Mouse (Mus musculus) retina, embryonic 14.5 days (tissue): ENCODE measurements around the gene Vcl.

Experiments
- DNase-seq: peaks from one replicate; pipeline ENCODE4 v3.0.0-alpha.2; 2015; ENCODE audit warnings: low spot score

The Vcl gene

DNA sequence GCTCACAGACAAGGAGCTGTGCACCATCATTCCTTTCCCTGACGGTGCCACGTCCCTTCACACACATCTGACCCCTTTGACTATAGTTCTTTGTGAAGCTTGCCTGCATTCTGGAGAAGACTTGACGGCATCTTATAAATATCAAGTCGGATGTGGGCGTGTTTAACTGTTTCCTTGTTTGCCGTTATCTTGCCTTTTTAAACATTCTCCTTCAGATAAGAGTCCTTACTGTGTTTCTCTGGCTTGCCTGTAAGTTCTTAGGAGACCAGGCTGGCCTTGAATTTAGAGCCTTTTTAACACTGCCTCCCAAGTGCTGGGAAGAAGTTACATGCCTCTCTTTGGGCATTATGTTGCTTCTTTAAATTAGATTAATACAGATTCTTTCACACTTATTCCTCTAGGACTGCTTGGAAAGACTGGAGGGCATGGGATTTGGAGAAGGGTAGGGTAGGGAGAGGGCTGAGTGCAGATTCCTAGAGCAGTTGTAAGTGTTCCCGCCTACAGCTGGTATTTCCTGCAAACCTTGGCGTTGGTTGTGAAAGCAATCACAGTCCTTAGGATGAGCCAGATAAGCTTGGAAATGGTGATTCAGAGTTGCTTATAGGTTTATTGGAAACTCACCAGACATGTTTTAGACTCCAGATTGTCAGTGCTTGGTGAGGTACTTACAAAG is 136.4 kb downstream of the Vcl start:
- no peak for DNase-seq

- peak; percentile 6 for DNase-seq
Observed at GRCm38 (mm10) chr14:21069594-21069993, 140.4 kb downstream of the Vcl start.

DNA sequence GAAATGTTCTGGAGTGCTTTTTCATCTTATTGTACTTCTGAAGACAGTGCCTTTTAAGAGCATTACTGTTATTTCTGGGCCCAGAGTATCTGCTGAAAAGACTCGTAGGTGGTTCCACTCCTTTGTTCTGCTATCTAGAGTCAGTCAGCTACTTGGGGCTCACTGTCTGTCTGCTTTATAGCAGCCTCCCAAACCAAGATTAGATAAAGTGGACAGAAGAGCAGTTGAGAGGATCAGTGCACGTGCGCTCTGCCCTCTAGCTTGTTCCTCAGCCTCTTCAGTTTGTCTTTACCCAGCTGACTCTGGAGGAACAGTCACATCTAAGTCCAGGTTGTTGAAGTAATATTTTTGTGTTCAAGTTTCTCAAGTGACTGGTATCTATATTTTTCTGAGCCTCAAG is 144.8 kb downstream of the Vcl start:
- no peak for DNase-seq

GRCm38 (mm10) chr14:21074398-21075320 is 145.5 kb downstream of the Vcl start:
- no peak for DNase-seq

- peak; percentile 95 for DNase-seq
Observed at GRCm38 (mm10) chr14:21075751-21076500, 146.7 kb downstream of the Vcl start.

DNA sequence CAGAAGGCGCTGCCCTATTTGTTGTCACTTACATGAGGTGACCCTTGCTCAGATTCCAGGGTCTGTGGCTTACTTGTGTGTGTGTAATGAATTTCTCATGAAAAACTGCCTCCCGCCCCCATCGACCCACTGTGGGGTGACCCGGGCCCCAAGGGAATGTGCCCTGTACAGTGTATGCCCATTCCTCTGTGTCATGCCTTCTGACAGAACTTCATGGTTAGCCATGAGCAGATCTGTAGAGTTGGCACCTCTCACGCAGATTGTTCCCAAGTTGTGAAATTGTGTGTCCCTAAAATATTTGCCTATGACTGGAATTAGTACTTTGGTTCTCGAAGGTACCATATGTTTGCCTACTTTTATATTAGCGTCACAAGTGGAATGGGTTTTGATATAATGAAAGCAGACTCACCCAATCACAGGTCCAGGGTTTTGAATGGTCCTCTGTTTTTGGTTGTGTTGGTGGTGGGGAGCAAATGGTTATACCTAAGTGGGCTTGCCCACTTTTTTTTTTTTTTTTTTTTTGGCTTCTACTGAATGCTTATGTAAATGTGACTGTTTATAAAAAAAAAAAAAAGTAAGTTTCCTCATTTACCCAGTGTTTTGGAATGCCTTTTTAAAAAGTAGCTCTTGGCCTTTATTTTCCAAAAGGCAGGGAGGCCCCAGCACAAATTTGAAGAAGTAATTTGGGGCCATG is 147.4 kb downstream of the Vcl start:
- DNase-seq, result peak; percentile 26

- no peak for DNase-seq
Observed at GRCm38 (mm10) chr14:21077939-21078338, 148.7 kb downstream of the Vcl start.

- no peak for DNase-seq
Observed at GRCm38 (mm10) chr14:21078511-21078910, 149.3 kb downstream of the Vcl start.

GRCm38 (mm10) chr14:21082823-21083222 is 153.6 kb downstream of the Vcl start:
- DNase-seq, result no peak
